Mouse (Mus musculus): Measurements from ENCODE around the gene Stac.

Gene Stac

DNA sequence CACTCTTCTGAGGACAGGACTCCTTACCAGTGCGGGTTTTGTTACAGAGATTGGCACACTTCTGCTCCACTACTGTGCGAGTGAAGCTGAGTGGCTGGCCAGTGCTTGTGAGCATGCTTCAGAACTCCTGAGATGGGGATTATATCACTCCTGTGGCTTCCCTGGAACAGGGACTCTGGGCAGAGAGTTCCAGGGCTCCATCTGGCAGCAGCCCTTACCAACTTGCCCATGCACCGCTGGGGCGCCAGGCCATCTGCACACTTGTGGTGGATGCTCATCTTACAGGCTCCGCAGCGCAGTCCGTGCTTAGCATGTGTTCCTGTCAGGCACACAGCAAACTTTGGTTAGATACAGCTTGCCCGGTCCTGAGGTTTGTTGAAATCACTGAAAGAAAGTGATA is 83.5 kb downstream of the Stac start:
- DNase-seq (ENCODE audit: low spot score): no peak

DNA sequence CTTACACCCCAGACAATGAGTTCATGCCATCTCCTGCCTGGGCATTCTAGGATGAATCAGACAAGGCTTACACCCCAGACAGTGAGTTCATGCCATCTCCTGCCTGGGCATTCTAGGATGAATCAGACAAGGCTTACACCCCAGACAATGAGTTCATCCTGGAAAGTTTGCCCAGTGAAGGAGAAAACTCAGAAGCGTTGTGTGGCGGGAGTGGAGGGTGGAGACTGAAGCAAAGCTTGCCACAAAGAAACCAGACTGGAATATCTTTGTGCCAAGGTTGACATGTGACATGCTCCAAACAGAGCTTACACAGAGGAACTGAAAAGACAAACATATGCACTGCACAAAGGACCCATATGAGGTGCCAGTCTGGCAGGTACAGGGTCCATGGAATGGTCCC is 102.6 kb downstream of the Stac start:
- no peak for DNase-seq (ENCODE audit: low spot score)

DNA sequence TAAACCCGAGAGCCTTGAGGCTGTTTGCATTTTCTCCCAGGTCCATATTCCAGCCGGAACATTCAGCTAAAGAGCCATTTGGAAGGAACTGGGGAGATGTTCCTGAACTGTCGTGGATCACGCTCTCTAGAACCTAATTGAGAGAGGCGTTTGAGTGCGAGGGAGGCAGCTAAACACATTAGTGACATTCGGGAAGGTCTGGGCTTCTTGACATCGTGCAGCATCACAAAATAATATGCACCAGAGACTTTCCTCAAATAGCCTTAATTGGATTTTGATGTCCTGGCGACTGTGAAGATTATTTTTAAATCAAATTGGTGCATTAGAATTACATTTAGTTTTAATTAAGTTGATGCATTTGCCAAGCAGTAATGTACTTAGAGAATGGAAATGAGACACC is 111.4 kb downstream of the Stac start:
- no peak for DNase-seq (ENCODE audit: low spot score)

DNA sequence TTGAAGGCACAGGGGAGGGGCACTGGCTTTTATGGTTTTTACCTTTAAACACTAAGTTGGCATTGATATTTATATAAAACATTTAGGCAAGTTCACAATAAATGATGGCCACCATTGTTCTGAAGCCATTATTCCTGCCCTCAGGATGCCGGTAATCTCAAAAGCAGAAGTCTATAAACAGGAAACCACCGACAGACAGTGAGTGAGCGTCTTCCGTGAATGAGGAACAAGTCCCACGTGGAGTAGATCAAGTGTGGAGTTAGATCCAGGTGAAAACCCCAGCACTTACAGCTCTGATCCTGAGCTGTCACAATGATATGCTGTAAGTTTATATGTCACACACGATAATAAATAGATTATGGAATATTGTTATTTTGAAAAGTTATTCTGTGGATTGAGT is 112.7 kb downstream of the Stac start:
- no peak for DNase-seq (ENCODE audit: low spot score)

DNA sequence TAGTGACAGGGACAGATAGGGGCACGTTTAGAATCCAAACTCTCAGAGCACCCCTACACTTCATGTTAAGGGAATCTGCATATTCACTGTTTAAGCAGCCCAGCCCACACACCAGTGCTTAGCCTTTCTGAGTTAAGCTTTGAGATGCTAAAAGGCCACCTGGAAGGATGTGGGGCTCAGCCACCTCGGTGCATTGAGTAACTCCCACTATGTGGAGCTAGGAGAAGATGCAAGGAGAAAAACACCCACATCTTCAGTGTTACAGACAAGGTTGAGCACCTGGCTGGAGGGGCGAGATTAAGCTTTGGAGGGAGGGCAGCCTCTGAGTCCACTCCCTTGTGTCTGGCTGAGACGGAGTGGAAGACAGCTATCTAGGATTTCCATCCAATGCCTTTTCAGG is 114.3 kb downstream of the Stac start:
- DNase-seq (ENCODE audit: low spot score): no peak

DNA sequence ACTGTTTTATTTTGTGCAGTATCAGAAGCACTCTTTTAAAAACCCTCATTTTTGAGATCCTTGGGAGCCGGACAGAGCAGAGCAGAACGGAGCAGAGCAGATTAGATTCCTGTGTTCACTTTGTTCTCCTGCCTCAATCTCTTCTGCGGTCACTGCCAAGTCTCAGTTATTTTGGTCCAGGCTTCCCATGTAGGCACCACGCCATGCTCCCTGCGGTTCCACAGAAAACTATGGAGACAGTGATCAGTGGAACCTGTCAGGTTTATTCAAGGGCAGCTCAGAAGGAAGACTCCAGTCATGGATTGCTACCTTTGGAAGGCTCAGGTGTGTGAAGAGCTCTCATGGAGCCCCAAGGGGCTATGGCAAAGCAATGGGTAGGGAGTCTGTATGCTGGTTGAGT is 116.3 kb downstream of the Stac start:
- no peak for DNase-seq (ENCODE audit: low spot score)

DNA sequence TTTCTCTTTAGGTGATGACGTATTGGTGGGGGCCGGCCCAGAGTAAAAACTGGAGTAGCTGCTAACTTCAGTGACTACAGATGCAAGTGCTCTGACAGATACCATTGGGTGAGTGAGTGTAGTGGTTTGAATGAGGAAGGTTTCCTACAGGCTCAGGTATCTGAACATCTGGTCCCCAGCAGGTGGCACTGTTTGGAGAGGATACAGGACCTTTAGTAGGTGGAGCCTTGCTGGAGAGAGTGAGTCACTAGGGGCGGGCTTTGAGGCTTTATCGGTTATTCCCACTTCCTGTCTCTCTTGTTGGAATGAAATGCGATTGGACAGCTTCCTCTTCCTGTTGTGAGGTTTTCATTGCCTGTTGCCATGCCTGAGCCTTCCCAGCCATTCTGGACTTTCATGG is 118.5 kb downstream of the Stac start:
- DNase-seq (ENCODE audit: low spot score): no peak

DNA sequence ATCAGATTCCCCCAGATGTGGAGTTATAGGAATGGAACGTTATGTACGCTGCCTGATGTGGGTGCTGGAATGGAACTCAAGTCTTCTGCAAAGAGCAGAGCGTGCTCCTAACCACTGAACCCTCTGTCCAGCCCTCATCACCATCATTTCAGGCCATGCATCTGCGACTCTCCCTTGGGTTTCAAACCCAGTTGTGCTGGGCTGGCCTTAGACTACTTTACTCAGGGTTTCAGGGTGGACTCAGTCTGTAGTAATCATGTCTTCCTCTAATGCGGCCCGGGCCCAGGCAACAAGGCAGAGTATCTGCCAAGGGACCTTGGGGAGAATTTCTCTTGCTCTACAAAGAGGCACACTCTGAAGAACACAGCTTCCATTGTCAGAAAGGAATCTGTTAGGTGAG is 126.0 kb downstream of the Stac start:
- DNase-seq (ENCODE audit: low spot score): no peak

DNA sequence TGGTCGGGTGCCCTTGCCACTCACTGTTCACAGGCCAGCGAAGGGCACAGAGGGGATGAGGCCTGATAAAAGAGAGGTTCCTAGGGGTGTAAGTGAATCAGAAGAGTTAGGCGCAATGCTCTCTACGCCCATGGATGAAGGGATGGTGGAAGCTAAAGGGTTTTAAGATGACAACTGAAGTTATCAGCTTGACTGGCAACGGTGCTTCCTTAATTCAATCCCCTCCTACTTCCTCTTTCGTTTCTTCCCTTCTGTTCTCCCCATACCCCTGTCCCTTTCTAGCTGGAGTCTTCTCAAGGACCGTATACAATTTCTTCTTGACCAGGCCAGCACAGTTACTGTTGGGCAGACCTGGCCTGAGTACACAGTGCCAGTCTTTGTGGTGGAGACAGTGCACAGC is 126.9 kb downstream of the Stac start:
- no peak for DNase-seq (ENCODE audit: low spot score)

DNA sequence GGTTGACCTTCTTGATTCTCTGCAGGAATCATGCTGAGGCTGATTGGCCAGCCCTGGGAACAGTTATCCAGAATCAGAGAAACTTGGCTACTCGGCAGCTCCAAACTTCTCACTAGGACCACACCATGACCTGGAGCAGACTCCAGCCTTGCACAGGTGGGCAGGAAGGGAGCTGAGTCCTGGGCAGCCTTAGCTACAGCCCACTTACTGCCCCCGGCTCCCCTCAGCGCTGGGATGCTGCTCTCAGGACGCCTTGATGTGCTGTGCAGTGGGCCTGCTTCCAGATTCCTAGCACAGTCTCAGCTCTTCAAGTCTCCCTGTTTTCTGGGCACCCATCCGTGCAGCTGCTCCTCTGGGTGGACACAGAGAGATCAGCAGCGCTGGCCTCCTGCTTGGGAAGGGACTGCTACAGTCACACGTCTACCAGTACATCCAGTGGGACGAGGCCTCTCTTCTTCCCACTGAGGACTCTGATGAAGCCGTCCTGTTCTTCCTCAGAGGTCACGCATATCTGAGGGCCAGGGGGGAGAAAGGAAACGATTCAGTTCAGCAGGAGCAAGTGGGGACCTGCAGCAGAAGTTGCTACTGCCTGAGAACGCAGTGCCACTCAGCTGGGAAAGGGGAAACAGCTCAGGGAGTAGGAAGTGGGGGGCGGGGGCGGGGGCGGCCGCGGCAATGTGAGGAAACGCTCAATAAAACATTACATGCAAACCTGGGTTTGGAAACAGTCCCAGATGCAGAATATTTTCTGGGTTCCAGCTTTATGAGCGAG is 127.7 kb downstream of the Stac start:
- no peak for DNase-seq (ENCODE audit: low spot score)

DNA sequence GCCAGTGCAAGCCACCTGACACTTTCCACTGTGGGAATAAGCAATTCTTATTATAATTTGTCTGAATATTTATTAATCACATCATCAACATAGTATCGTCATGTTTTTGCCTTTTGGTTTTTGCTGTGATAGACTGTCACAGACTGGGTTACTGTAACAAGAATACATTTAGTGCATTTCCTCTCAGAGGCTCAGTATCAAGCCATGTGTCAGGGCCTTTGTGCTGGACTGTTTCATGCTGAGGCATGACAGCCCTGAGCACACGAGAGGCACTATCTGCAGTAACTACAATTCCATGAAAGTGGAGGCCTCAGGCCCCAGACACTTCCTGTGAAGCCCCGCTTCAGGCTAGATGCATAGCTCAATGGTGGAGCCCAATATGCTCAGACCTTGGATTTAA is 133.4 kb downstream of the Stac start:
- DNase-seq (ENCODE audit: low spot score): no peak

DNA sequence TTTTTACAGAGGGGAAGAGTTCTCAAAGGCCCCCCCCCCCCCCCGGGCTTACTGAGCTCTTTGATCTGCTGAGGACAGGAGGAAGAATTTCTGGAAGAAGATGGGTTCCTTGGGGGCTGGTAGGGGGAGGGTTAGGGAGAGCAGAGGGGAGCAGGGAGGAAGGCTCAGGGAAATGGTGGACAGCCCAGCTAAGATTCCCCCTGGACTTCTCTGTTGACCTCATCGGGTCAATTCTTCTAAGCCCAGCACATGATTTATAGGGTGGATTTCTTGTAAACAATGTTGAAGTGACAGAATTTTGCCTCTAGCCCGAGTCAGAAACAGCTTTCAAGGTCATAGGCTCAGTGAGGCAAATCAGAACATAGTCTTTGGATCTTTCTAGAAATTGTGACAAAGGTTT is 137.3 kb downstream of the Stac start:
- no peak for DNase-seq (ENCODE audit: low spot score)

DNA sequence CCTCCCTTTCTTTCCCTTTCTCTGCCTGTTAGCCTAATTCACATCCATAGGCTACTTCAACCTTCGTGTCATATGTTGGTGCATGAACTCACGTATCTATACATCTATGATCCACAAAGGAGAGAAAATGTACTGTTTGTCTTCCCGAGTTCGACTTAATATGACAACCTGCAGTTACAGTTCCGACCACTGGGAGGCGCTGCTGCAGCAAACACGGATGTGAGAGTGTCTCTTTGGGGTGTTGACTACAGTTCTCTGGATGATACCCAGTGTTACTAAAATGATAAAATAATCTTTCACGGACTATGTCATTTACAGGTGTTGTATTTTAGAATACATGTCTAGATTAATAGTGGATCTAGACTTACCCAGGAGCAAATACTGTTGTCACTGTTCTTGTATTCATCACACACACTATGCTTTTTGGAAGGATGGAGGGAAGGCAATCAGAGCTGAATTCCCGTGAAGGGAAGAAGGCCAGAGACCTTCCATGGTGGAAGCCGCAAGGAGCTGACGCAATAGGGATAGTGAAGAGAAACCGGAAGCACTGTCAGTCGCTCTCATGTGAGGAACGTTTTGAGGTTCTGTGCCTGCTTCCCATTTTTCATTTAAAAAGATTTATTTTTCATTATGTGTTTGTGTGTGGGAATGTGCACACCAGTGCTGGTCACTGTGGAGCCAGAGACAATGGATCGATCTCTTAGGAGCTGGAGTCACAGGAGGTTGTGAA is 138.5 kb downstream of the Stac start:
- no peak for DNase-seq (ENCODE audit: low spot score)

DNA sequence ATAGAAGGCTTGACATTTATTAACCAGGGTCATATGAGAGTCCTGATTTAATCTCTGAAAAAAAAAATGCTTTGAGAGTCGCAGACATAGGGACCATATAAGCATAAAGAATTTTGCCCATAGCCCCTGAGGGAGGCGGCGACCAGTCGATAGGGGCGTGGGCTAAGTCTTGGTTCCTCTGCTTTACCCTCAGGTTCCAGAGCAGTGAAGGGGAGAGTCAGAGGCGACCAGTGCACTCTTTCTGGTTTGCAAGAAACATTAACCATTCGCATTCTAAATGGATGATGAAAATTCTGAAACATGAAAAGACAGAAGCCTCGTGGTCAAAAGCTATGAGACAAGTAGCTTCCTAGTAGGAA is 139.2 kb downstream of the Stac start:
- DNase-seq (ENCODE audit: low spot score): no peak

DNA sequence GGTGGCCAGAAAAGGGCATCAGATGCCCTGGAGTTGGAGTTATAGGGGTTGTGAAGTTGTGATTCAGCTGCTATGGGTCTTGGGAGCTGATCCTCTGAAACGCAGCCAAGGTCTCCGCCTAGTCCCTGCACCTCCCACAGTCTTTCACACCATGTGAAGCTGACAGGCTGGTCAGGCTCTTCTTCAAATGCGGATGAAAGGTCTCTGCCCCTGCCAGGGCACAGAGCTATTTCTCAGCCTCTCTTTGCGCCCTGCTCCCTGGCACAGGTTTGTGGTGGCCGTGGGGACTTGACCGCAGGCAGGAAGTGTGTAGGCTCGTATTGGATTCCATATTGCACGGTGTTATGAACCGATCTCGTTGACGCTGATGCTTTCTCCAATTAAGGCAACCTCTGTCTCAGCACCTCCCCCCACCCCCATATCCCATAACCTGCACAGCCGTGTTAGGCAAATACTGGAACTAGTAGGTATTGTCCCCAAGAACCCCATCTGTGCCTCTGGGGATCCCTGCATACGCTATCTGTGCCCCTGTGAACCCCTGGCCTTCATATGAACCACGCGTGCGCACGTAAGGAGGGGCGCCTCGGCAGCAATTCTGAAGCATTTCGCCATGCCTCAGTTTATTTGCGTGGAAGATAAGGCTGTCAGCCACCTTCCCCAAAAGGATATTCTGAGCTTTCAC is 139.7 kb downstream of the Stac start:
- no peak for DNase-seq (ENCODE audit: low spot score)

DNA sequence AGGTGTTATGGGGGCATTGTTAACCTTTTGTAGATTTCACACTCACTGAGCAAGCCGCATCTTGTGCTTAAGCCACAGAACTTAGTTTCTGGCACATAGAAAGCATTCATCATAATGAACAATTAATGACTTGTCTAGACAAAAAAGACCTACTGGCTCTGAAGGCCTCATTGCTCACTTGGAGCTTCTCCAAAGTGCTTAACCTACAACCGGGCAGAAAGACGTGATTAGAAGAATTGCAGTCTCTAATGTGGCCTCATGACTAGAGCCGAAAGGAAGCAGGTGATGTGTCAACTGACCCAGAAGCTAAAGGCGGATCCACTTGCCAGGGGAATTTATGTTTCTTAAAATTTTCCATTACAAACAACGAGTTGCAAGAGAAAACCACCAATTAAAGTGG is 147.5 kb downstream of the Stac start:
- no peak for DNase-seq (ENCODE audit: low spot score)

DNA sequence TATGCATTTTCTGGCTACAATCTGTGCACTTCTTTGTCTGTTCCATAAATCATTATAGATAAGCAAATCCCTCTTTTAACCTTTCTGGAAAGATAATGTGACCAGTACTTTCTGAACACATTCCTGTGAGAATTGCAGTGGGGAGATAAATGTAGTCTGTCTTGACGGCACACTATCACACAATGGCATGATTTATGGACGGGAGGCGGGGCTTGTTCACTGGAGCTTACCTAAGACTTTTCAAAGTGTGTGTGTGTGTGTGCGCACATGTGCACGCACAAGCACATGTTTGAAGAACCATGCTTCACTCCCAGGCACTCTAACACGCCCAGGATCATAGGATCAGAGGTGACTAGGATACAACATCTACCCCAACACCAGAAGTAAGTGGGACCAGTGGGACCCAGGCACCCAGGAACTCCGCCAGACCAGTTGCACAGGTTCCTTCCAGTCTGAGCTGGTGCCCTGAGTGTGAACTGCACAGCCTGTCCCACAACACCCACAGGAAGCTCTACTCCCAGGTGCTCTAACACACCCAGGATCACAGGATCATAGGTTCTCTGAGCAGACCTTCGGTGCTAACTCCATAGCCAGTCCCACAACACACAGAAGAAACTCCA is 154.6 kb downstream of the Stac start:
- no peak for DNase-seq (ENCODE audit: low spot score)

DNA sequence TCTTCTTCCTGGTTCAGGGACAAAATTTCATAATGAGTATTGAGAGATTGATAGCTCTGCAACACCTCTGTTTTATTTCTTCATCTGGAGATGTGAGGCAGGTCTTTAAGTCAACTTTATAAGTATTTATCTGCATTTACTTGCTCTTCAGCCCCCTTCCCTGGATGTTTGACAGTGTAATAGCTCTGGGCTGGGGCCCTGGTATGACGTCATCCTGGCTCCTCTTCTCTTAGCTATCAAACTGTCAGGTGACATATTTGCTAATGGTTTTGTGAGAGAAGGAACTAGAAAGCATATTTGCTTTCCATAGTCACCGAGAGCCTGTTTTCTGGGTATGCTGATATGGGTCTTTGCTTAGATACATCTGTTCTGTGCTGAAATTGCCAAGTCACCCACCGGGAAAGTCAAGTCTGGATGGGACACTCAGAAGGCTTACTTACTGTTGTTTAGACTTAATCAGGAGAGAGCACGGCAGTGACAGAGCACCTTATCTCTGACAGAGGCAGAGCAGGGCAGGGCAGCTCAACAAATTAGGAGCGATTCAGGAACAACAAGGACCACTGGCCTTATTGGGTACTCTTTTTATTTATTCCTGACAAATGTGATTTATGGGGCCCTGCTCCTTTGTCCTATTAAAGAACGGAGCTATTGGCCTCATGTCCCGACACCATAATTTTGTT is 155.3 kb downstream of the Stac start:
- DNase-seq (ENCODE audit: low spot score): no peak

DNA sequence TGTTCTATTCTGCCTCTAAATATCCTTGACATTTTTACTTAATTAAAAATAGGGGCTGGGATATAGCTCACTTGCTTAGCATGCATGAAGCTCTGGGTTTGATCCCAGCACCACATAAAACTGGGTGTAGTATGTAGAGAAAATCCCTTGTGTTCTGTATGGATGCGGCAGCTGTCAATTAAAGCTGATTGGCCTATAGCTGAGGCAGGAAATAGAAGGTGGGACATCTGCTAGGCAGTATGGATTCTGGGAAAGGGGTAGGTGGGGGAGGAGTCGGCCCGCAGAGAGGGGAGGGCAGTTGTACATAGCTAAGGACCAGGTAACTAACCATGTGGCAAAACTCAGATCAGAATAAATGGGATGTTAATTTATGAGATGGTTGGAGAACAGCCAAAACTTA is 166.3 kb downstream of the Stac start:
- DNase-seq (ENCODE audit: low spot score): no peak

DNA sequence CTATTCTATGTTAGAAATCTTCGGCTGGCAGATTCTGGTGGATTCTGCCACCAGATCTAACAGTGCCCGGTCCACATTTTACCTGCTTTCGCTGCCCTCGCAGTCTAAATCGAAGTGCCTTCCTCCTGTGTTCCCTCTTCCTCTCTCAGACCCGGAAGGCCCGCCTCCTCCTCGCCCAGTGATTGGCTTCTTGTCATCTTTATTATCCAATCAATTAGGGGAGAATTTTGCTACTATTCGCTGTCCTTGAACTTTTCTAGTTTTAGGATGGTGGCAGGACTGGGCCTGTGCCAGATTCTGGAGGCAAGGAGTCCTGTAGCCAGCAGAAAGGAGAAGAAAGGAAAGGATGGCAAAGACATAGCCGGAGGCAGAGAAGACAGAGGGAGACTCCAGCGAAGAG is 167.0 kb downstream of the Stac start:
- DNase-seq (ENCODE audit: low spot score): no peak

DNA sequence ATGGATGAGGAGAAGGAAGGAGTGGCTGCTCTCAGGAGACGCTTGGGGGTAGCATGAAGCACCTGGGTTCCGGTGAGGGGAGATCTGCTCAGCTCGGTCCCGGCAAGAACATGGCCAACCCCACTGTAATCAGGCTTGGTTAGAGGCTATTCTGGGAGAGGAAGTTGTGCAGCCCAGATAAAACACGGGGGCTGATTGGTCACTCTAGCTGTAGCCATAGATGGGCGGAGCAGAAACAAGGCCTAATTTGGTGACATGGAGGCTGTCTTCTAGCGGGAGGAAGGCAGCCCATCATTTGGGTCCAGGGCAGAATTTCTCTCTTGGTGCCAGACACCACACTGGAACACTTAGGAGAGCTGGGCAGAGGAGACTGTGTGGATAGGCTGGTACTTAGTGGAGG is 167.9 kb downstream of the Stac start:
- DNase-seq (ENCODE audit: low spot score): no peak

DNA sequence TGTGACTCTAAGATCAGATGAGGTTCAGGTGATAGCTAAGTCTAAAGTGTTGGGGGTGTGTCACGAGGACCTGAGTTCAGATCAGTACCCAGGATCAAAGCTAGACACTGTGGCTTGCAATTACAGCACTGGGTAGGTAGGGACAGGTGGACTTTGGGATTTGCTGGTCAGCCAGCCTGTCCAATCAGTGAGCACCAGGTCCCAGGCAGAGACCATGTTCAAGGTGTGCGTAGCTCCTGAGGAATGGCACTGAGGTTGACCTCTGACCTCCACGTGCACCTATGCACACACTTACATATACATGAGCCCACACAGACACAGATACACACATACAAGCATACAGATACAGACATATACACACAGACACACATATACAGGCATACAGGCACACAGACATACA is 174.6 kb downstream of the Stac start:
- no peak for DNase-seq (ENCODE audit: low spot score)
